Mouse (Mus musculus) right cerebral cortex, postnatal 4 days (tissue): Measurements from ENCODE around the gene Fcrla.
"Not testable (repeated sequence)": the region's sequence is repeated elsewhere in the genome, so short reads cannot be mapped to it uniquely, and the experiment has no call there.

ENCODE experiments used
- DNase-seq: peaks from one replicate; pipeline ENCODE4 v3.0.0-alpha.2; 2022

The Fcrla gene

DNA sequence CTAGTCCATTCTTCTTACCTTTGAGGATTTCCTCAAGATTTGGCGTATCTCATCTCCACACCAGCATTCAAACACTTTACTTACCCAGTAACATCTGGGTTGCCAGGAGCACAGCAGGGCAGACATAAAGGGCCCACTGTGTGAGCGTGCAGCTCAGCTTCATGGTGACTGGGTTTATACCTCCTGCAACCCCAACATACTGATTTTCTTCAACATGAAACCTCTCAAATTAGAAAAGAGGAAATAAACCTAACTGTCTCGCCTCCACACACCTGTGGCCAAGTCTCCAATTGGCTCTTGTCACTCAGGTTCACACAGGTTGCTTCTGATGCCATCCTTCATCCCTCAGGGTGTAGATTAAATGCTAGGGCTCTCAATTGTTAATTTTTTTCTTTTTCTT, at the start of gene Fcrla:
Fcrla (minus strand) TSS at position 206 of the 400 bp plus-strand sequence.
- no peak for DNase-seq

DNA sequence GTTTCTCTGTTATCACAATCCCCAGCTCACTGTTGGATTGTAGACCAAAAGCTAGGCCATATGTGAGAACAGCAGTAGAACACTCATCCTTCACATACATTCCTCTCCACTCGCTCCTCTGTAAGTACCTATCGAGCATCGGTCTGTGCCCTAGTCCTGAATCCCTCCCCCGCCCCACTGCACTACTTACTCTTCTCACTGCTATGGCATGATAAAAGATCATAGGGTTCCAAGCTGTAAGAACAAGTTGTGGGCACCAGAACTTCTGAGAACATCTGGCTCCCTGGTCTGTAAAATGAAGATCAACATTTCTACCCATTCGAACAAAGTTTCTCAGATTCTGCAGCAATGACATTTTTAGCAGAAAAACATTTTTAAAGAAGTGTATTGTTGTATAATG, 49.1 kb upstream of the Fcrla start, which contains the start of gene Fcgr2b:
Fcgr2b (minus strand) TSS at position 101 of the 400 bp plus-strand sequence.
- DNase-seq = no peak

DNA sequence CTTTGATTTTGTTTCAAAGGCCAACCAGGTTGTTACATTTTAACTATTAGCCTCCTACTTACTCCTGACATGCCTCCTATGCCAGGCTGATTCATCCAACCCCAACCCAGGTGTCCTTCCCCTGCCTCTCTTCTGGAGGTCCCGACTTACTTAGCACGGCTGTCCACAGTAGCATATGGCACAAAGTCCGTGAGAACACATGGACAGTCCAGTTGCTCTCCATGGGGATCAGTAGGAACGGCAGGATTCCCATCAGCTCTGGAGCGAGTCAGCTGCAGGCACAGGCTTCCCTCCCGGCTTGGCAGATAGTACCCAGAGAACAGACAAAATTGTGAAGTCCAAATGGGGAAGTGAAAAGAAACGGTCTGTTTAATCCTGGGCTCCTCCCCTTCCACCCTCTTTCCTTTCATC, 48.4 kb upstream of the Fcrla start:
- DNase-seq = no peak

DNA sequence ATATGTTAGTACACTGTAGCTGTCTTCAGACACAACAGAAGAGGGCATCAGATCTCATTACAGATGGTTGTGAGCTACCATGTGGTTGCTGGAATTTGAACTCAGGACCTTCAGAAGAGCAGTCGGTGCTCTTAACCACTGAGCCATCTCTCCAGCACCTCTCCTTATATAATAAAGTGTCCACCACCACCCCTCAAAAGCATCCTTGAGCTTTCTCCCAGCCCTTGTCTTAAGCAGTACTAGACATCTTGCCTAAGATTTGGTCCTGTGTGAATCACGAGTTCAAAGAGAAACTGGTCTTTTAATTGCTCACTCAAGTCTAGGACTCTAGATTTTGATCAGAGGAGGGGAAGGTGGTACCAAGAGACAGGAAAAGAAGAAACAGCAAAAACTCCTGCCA, 48.0 kb upstream of the Fcrla start:
- not testable (repeated sequence) for DNase-seq

DNA sequence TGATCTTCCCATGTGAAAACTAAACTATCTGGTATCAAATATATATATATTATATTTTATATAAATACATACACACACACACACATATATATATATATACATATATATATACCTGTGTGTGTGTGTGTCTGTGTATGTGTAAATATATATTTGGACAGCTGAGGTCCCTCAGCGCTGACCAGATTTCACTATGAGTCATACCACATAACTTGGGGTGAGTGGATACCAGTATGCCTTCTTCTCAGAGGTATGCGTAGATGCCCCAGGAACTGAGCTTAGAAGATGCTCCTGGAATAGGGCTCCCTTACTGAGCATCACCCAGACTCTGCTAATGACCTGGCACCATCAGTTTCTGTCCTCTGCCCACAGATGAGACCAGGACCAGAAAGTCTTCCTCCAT, 47.4 kb upstream of the Fcrla start:
- DNase-seq = no peak

DNA sequence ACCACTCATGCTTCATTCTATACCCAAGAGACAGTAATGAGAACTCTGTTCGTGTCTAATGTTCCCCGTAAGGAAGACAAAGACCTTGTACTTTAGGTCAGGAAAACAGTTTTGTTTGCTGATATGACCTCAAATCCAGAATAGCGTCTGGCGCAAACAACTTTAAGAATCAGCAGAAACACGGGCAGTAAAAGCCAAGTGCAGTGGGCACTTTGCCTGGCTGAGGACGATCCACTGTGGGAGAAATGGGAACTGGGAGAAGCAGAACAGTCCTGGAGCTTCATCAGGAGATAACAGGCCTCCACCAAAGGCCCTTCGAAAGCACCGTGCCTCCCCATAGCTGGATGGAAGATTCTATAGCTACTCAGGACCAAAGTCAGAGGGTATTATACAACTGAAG, 46.8 kb upstream of the Fcrla start:
- no peak for DNase-seq

DNA sequence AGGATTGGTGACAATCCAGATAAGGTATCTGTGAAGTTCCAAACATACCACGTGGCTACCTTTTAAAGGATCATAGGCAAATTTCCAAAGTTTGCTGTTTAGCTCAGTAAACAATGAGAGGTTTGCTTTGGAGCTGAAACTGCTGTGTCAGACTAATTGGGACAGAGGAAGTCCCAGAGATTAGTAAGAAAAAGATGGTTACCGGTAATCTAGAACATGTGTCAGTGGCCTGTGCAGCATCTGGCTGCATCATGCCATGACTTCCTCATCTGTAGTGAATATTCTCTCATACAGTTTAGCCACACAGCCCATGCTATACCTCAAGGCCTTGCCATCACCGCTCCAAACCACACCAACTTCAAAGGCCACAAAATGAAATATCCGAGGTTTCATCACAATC, 45.6 kb upstream of the Fcrla start:
- no peak for DNase-seq

DNA sequence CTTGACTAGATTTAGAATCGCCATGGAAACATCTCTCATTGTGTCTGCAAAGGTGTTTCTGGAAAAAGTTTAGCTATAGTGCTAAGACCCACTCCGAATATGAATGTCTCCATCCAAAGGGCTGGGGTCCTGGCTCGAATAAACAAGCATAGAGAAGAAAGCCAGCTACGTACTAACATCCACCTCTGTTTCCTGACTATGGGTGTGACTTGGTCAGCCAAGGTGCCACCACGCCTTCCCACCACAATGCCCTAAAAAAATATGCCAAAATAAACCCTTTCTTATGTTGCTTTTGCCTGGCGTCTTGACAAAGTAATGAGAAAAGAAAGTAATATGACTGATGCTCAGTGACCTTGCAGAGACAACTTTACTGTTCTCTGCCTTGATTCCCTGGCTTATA, 45.1 kb upstream of the Fcrla start:
- no peak for DNase-seq

DNA sequence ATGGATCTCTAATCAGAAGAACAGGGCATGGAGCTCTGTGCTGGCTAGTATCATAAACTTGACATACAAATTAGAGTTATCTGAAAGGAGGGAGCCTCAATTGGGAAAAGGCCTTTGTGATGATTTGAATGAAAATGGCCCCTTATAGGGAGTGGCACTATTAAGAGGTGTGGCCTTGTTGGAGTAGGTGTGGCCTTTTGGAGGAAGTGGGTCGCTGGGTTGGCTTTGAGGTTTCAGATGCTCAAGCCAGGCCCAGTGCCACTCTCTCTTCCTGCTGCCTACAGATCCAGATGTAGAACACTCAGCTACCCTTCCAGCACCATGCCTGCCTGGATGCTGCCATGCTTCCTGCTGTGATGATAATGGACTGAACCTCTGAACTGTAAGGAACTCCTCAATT, 41.2 kb upstream of the Fcrla start:
- DNase-seq = no peak

DNA sequence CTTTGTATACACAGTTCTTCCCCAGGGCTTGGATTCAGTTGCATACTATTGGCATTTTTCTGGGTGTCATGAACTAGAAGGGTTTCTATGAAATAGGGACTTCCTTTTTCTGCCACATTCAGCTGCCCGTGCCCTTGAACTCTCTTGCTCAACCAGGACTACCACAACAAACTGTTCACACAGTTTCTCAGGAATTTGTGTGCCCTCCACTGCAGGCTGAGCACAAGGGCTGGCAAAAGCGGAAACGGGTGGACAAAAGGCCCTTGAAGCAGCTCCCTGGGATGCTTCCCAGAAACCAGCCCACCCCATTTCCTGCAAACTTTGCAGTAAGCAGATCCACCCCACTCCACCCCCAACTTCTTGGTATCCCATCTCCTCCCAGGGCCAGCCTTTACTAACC, 40.2 kb upstream of the Fcrla start:
- no peak for DNase-seq

DNA sequence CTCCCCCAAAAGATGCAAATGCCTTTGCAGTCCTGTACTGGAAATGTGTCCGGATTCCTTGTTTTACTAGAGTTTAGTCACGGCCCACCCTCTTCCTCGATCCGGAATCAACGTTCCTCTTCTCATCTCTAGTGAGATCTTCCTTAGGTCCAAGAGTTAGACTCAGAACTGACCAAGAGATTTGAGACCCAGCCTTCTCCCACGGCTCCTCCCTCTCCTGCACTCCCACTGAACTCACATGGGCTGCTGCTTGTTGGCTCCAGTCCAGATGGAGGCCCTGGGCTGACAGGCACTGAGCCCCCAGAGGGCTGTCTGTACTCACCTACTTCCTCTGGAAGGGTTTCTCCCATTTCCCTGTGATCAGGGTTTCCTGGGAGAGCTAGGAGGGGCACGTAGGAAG, 35.7 kb upstream of the Fcrla start:
- DNase-seq = no peak

DNA sequence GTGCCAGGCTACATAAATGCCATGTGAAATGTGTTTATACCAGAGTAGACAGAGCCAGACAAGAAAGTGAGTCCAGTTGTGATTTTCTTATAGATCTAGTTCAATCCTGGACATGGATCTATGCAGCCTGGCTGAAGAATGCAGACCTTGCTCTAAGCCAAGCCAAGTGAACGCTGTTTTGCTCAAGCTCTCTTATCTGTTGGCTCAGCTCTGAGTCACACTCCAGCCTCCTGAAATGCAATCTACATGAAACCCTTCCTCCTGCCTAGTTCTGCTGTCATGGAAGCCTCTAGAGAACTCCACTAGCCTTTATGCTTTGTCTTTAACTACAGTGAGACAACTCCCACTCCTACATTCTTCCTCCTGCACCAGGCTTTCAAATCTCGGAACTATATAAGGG, 34.9 kb upstream of the Fcrla start:
- no peak for DNase-seq

DNA sequence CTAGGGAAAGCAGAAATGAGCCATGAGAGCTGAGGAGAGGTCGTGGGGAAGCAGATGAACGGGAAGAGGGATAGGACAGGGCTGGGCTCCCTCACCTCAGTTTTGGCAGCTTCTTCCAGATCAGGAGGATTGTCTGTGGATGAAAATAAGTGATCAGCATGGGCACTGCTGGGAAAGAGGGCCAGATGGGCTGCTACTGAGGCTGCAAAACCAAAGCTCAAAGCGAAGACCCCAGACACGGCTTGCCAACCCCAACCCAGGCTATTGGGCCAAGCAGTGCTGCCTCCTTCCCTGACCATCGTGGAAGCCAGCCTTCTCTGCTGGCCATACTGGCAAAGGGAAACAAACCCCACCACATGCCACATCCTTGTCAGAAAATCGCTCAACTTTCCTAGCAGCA, 33.7 kb upstream of the Fcrla start:
- DNase-seq = no peak

DNA sequence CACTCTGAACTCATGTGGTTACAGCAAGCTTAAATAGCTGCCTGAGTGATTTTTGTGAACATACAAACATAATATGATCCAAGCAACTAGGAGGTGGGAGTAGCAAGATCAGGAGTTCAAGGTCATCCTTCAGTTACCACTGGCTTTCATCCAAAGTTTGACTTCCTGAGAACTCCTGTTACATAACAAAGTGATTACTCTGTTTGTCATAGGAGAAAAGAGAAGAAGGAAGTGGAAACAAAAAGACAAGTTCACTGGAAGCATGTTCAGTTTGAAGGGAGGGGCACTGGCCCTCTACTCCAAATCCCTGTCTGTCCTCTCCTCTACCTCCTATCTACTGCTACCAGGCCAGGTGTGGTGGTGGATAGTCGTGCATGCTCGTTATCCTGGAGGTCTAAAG, 32.4 kb upstream of the Fcrla start:
- DNase-seq = no peak

DNA sequence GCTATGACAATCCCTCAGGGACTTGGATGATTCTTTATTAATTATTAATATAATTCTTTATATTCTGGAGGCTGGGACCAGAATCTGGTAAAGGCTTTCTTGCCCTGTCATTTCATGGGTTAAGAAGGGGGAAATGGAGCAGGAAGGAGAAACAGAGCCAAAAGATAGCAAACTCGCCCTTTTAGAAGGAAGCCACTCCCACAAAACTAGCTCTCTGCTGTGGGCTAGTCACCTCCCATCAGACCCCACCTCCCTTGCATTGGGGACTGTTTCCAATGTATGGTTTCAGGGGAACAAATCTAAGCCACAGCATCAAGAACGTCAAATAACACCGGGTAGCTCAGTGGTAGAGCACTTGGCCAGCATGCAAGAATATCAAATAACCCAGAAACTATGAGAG, 30.8 kb upstream of the Fcrla start:
- DNase-seq = no peak

DNA sequence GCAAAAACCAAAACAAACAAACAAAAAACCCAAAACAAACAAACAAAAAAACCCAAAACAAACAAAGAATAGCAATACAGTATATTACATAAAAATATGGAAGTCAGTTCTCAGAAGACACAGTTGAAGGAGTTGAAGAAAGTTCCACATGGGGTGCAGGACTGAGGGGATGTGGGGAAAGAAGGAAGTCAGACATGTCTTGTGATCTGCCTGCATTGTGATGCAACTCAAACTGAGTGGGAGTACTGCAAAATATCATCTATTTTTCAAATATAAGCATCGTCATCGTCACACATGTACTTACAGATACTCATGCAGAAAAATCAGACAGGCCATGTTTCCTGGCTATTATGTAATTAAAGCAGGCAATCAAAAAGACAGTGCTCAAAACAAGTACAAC, 25.8 kb upstream of the Fcrla start:
- no peak for DNase-seq

DNA sequence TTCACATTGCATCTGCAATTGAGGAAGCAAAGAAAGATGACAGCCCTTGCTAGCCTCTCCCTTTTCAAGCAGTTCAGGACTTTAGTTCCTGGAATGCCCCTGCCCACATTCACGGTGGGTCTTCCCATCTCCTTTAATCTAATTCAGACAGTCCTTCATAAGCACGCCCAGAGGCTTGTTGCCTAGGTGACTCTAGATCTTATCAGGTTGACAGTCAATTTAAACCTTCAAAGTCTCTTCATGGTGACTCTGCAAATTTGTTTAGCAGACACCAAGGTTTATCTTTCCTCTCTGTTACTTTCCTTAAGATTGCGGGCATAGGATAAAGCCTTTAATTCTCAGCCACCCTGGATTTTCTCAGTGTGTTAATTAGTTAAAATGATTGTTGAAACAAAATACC, 23.4 kb upstream of the Fcrla start:
- DNase-seq = no peak

DNA sequence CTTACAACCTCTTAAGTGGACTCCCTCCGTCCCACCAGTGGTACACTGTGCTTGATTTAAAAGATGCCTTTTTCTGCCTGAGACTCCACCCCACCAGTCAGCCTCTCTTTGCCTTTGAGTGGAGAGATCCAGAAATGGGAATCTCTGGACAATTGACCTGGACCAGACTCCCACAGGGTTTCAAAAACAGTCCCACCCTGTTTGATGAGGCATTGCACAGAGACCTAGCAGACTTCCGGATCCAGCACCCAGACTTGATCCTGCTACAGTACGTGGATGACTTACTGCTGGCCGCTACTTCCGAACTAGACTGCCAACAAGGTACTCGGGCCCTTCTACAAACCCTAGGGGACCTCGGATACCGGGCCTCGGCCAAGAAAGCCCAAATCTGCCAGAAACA, 17.5 kb upstream of the Fcrla start:
- DNase-seq = not testable (repeated sequence)

DNA sequence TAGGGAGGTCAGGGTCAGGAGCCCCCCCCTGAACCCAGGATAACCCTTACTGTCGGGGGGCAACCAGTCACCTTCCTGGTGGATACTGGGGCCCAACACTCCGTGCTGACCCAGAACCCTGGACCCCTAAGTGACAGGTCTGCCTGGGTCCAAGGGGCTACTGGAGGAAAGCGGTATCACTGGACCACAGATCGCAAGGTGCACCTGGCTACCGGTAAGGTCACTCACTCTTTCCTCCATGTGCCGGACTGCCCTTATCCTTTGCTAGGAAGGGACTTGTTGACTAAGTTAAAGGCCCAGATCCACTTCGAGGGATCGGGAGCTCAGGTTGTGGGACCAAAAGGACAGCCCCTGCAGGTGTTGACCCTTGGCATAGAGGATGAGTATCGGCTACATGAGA, 16.8 kb upstream of the Fcrla start:
- not testable (repeated sequence) for DNase-seq

DNA sequence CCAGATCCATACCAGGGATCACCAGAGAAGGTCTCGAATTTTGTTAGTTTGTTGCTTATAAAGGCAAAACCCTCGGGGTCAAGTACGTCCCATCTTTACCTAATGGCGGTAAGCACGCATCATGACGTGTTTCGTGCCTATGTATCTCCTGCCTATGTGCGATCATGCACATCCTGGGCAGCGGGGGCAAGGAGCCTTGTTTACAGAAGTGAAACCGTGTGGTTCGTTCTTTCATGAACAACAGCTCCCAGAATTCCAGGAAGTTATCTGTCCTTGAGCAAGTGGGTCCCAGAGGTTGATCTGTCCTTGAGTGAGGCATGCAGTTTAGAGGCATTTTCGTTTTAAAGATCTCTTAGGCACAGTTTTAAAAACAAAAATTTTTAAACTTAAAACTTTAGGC, 11.9 kb upstream of the Fcrla start:
- DNase-seq = no peak

DNA sequence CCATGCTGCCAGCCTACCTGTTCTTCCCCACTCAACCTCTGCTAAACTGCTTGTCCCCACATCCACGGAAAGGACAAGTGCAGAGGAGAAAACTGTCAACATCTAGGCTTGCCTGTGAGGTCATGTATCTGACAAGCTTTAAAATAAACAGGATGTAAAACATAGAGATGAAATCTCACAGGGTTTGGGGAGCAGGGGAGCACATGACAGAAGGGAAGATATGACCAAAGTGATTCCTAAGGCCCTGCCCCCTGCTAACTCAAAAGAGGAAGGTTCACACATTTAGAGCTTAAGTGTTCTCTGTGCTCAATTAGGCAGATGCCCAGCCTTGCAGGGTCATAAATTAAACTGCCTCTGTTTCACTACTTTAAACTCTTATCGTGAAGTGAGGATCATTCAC, 7.0 kb upstream of the Fcrla start:
- no peak for DNase-seq

DNA sequence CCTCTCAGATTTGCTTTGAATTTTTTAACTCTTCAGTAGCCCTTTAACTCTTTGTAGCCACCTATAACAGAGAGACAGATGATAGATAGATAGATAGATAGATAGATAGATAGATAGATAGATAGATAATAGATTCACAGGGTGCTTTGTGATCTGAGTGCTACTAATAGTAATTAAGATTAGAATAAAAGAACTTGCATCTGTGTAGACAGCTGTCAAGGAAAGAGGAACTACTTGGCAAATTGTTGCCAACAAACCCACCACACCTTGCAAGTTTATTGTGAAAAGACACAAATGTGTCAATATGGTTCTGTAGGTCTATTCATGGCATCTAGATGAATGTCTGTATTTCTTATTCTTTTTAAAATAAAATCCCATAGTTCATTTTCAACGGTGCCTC, 6.6 kb upstream of the Fcrla start:
- DNase-seq = no peak

DNA sequence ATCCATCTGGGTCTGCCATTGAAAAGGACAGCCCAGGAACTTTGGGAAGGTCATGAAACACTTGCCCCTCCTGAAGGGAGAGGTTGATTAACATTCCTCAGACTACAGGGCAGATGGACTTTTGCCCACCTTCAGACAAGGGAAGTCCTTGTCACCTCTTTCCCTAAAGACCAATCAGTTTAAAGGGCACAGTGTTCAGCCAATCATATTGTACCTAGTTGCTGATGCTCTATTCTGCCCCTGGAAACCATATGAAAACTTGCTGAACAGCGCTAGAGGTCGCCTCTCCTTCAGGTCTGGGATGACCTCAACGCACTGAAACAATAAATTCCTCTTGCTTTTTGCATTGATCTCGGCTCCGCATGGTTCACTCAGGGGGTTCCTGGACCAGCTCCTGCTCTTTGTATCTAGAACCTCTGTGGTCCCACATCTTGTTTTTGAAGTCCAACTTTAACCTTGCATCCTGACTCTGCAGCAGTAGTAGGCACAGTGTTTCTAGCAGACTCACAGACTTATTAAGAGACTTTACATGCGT, 6.1 kb upstream of the Fcrla start:
- DNase-seq = no peak

DNA sequence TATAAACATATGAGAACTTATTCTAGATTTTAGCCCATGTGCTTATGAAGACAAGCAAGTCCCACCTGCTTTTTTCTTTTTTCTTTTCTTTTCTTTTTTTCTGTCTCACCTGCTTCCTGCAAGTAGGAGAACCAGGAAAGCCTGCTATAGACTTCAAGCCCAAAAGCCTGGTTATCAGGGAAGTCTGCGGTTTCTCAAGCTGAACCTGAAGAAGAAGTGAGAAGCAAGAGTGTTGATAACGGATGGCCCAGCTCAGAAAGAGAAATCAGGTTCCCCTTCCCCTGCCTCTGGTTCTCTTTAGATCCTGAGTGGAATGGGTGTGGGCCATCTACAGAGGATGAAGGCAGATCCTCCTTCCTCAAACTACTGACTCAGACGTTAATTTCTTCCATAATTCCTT, 4.7 kb upstream of the Fcrla start:
- DNase-seq = no peak

DNA sequence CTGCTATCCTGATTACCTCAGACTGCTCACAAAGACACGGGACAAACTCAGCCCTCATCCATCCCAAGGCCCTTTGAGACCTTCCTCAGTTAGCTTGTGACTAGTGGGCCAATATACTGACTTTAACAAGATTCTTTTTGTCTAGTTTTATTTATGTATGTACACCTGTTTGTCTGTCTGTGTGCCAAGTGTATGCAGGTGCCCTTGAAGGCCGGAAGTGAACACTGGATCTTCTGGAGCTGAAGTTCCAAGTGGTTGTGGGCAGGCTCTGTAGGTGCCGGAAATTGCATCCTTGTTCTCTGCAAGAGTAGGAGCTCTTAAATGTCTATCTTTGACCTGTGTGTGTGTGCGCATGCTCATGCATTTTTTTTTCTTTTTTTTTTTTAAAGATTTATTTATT, 1.9 kb upstream of the Fcrla start:
- DNase-seq = no peak

DNA sequence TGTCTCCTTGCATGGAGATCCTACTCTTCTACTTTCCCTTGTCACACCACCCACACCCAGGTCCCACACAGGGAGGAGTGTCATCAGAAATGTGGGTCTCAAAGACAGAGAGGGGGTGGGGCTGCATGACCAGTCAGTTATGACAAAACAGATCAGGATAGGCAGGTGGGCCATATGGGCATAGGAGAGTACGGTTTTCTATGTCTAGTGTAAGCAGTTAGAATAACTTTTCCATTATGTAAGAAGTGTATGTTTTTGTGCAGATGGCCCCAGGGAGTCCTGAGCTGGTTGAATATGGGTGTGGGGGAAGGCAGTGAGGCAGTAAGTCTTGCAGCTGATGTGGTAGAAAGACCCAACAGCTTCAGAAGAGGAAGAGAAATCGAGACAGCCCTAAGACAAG, 1.1 kb upstream of the Fcrla start:
- no peak for DNase-seq
